Mouse (Mus musculus): ENCODE measurements at regions not wholly inside any gene's neighbourhood (a gene's known extent, or its start where the extent isn't known, plus 50 kb on each side); places are given as distances from the start of the nearest gene placed in this dataset.

- TF ChIP-seq POLR2A (IDR thresholded peaks at IDR 0.05; ENCODE audit: low read depth, low read length) (no peak), CTCF (IDR thresholded peaks at IDR 0.05; ENCODE audit: extremely low read depth, insufficient read length, insufficient replicate concordance, low read depth, low read length) (no peak)
- no peak overlapping the region for H3K27ac ChIP-seq (ENCODE audit: insufficient read depth, low read depth, low read length)
- no peaks in the 10 kb centered on the region for H3K27me3 ChIP-seq (ENCODE audit: control insufficient read depth, insufficient read depth, low read length)
- 35% methylated on average over 5 of the region's 5 CpGs for WGBS
- H3K36me3 ChIP-seq (ENCODE audit: control insufficient read depth, insufficient read depth, low read length), result no peaks in the 10 kb centered on the region
- H3K4me1 ChIP-seq (ENCODE audit: control insufficient read depth, insufficient read depth, insufficient read length, low read length), result no peaks in the 10 kb centered on the region
- no peak overlapping the region for H3K4me3 ChIP-seq (ENCODE audit: low read depth, low read length)
Measured at GRCm38 (mm10) chr10:110534387-110534786, 78.4 kb upstream of the Nav3 start.

GRCm38 (mm10) chr10:110542712-110543111 is 86.7 kb upstream of the Nav3 start:
- Histone ChIP-seq H3K27me3 (ENCODE audit: control insufficient read depth, insufficient read depth, low read length) (no peaks in the 10 kb centered on the region), H3K36me3 (ENCODE audit: control insufficient read depth, insufficient read depth, low read length) (no peaks in the 10 kb centered on the region), H3K4me1 (ENCODE audit: control insufficient read depth, insufficient read depth, insufficient read length, low read length) (no peaks in the 10 kb centered on the region), H3K4me3 (ENCODE audit: low read depth, low read length) (no peak overlapping the region), H3K27ac (ENCODE audit: insufficient read depth, low read depth, low read length) (no peak overlapping the region)
- TF ChIP-seq CTCF (IDR thresholded peaks at IDR 0.05; ENCODE audit: extremely low read depth, insufficient read length, insufficient replicate concordance, low read depth, low read length), result no peak
- no peak for TF ChIP-seq POLR2A (IDR thresholded peaks at IDR 0.05; ENCODE audit: low read depth, low read length)
- 74% methylated on average over 6 of the region's 6 CpGs for WGBS

GRCm38 (mm10) chr10:110548391-110548790 is 92.4 kb upstream of the Nav3 start:
- H3K27ac ChIP-seq (ENCODE audit: insufficient read depth, low read depth, low read length), result no peak overlapping the region

GRCm38 (mm10) chr10:110553954-110554353 is 98.0 kb upstream of the Nav3 start:
- H3K27me3 ChIP-seq (ENCODE audit: control insufficient read depth, insufficient read depth, low read length), result no peaks in the 10 kb centered on the region
- no peak overlapping the region for H3K4me3 ChIP-seq (ENCODE audit: low read depth, low read length)
- TF ChIP-seq CTCF (IDR thresholded peaks at IDR 0.05; ENCODE audit: extremely low read depth, insufficient read length, insufficient replicate concordance, low read depth, low read length) (no peak), POLR2A (IDR thresholded peaks at IDR 0.05; ENCODE audit: low read depth, low read length) (no peak)
- H3K27ac ChIP-seq (ENCODE audit: insufficient read depth, low read depth, low read length), result no peak overlapping the region
- no peaks in the 10 kb centered on the region for H3K36me3 ChIP-seq (ENCODE audit: control insufficient read depth, insufficient read depth, low read length)
- 28% methylated on average over 6 of the region's 6 CpGs for WGBS
- no peaks in the 10 kb centered on the region for H3K4me1 ChIP-seq (ENCODE audit: control insufficient read depth, insufficient read depth, insufficient read length, low read length)

More at GRCm38 (mm10) chr10:110548391-110548790, 92.4 kb upstream of the Nav3 start:
- no peak overlapping the region for H3K4me3 ChIP-seq (ENCODE audit: low read depth, low read length)
- no peaks in the 10 kb centered on the region for H3K36me3 ChIP-seq (ENCODE audit: control insufficient read depth, insufficient read depth, low read length)
- H3K27me3 ChIP-seq (ENCODE audit: control insufficient read depth, insufficient read depth, low read length), result no peaks in the 10 kb centered on the region
- 87% methylated on average over 2 of the region's 2 CpGs for WGBS
- H3K4me1 ChIP-seq (ENCODE audit: control insufficient read depth, insufficient read depth, insufficient read length, low read length), result no peaks in the 10 kb centered on the region
- TF ChIP-seq CTCF (IDR thresholded peaks at IDR 0.05; ENCODE audit: extremely low read depth, insufficient read length, insufficient replicate concordance, low read depth, low read length), result no peak
- TF ChIP-seq POLR2A (IDR thresholded peaks at IDR 0.05; ENCODE audit: low read depth, low read length), result no peak

GRCm38 (mm10) chr10:110556326-110556883 is 100.4 kb upstream of the Nav3 start:
- H3K27ac ChIP-seq (ENCODE audit: insufficient read depth, low read depth, low read length), result no peak overlapping the region
- no peak for TF ChIP-seq CTCF (IDR thresholded peaks at IDR 0.05; ENCODE audit: extremely low read depth, insufficient read length, insufficient replicate concordance, low read depth, low read length)
- no peak for TF ChIP-seq POLR2A (IDR thresholded peaks at IDR 0.05; ENCODE audit: low read depth, low read length)
- H3K4me3 ChIP-seq (ENCODE audit: low read depth, low read length), result no peak overlapping the region
- H3K27me3 ChIP-seq (ENCODE audit: control insufficient read depth, insufficient read depth, low read length), result no peaks in the 10 kb centered on the region
- 85% methylated on average over 1 of the region's 1 CpGs for WGBS
- no peaks in the 10 kb centered on the region for H3K36me3 ChIP-seq (ENCODE audit: control insufficient read depth, insufficient read depth, low read length)
- H3K4me1 ChIP-seq (ENCODE audit: control insufficient read depth, insufficient read depth, insufficient read length, low read length), result no peaks in the 10 kb centered on the region

GRCm38 (mm10) chr10:110563057-110563456 is 107.1 kb upstream of the Nav3 start:
- WGBS, result 86% methylated on average over 5 of the region's 5 CpGs
- H3K36me3 ChIP-seq (ENCODE audit: control insufficient read depth, insufficient read depth, low read length), result no peaks in the 10 kb centered on the region
- no peak for TF ChIP-seq CTCF (IDR thresholded peaks at IDR 0.05; ENCODE audit: extremely low read depth, insufficient read length, insufficient replicate concordance, low read depth, low read length)
- TF ChIP-seq POLR2A (IDR thresholded peaks at IDR 0.05; ENCODE audit: low read depth, low read length), result no peak

GRCm38 (mm10) chr10:110563571-110563970 is 107.6 kb upstream of the Nav3 start:
- 54% methylated on average over 1 of the region's 1 CpGs for WGBS
- no peaks in the 10 kb centered on the region for H3K4me1 ChIP-seq (ENCODE audit: control insufficient read depth, insufficient read depth, insufficient read length, low read length)
- no peak overlapping the region for H3K4me3 ChIP-seq (ENCODE audit: low read depth, low read length)
- H3K27ac ChIP-seq (ENCODE audit: insufficient read depth, low read depth, low read length), result no peak overlapping the region
- no peaks in the 10 kb centered on the region for H3K36me3 ChIP-seq (ENCODE audit: control insufficient read depth, insufficient read depth, low read length)
- TF ChIP-seq CTCF (IDR thresholded peaks at IDR 0.05; ENCODE audit: extremely low read depth, insufficient read length, insufficient replicate concordance, low read depth, low read length) (no peak), POLR2A (IDR thresholded peaks at IDR 0.05; ENCODE audit: low read depth, low read length) (no peak)
- H3K27me3 ChIP-seq (ENCODE audit: control insufficient read depth, insufficient read depth, low read length), result no peaks in the 10 kb centered on the region

More at GRCm38 (mm10) chr10:110563057-110563456, 107.1 kb upstream of the Nav3 start:
- H3K4me1 ChIP-seq (ENCODE audit: control insufficient read depth, insufficient read depth, insufficient read length, low read length), result no peaks in the 10 kb centered on the region
- no peak overlapping the region for H3K4me3 ChIP-seq (ENCODE audit: low read depth, low read length)
- H3K27ac ChIP-seq (ENCODE audit: insufficient read depth, low read depth, low read length), result no peak overlapping the region
- H3K27me3 ChIP-seq (ENCODE audit: control insufficient read depth, insufficient read depth, low read length), result no peaks in the 10 kb centered on the region

Data from small intestine, adult 2 months (tissue).